ENCODE assay signal across 8 mouse cellular contexts in genomic region chr19:3980309-3980708, GRCm38 (mm10). TPM values are rescaled to one million over a fixed set of nuclear protein-coding genes. Genes with fewer than 3 reads are reported as not detected.
DNase-seq lines count a peak whose midpoint lies in the region; ATAC-seq and TF ChIP-seq lines count a peak whose summit lies in the region.

No protein-coding gene starts in this region.

- H3K36me3 ChIP-seq in ES-E14 (ENCODE audit: control insufficient read depth, insufficient read depth, low read length, poor library complexity, severe bottlenecking), result no peaks in the 10 kb centered on the region
- H3K36me3 ChIP-seq in forebrain, embryonic 12.5 days (replicated peaks), result no peaks in the 10 kb centered on the region
- no peaks in the 10 kb centered on the region for H3K36me3 ChIP-seq in hindbrain, embryonic 11.5 days (ENCODE audit: control insufficient read depth, insufficient read depth, low read length)

- TF ChIP-seq CTCF in lung, adult 2 months (IDR thresholded peaks at IDR 0.05; ENCODE audit: insufficient read depth, low read length), result peak; percentile 64

- no peak overlapping the region for H3K4me3 ChIP-seq in ES-E14 (ENCODE audit: insufficient read depth in 1 of 2, low read depth in 1 of 2, low read length in 2 of 2, poor library complexity in 1 of 2, severe bottlenecking in 1 of 2)
- H3K4me3 ChIP-seq in forebrain, embryonic 12.5 days (replicated peaks), result no peak overlapping the region
- no peak overlapping the region for H3K4me3 ChIP-seq in hindbrain, embryonic 11.5 days (ENCODE audit: low read depth, low read length)
- H3K4me3 ChIP-seq in lung, adult 2 months (replicated peaks; ENCODE audit: extremely low read depth, low read depth, low read length), result no peak overlapping the region

- in situ Hi-C loops in ES-E14 (cut with MboI; ENCODE audit: low sequenced_read_pairs in 2 of 2, unreplicated experiment in 2 of 2), result no loop called here

- peaks cover 0 to 8% of the 10 kb centered on the region in 2 experiments; a peak in 2 of 4 replicates for H3K4me1 ChIP-seq in ES-E14 (ENCODE audit: control insufficient read depth in 2 of 2, insufficient read depth in 2 of 2, low read length in 2 of 2, poor library complexity in 1 of 2)
- peaks cover 14% of the 10 kb centered on the region for H3K4me1 ChIP-seq in forebrain, embryonic 12.5 days
- peaks cover 10% of the 10 kb centered on the region for H3K4me1 ChIP-seq in hindbrain, embryonic 11.5 days (replicated peaks; ENCODE audit: control insufficient read depth, insufficient read depth, low read length)
- peaks cover 3% of the 10 kb centered on the region for H3K4me1 ChIP-seq in lung, adult 2 months (ENCODE audit: control insufficient read depth, insufficient read depth, low read length)

- DNase-seq in ES-E14 (ENCODE audit: low read depth, low spot score), result peak; percentile 80
- peak; percentile 91 for DNase-seq in c-Kit-positive CD71-negative TER-119-negative erythroid progenitor cells, embryonic 14.5 days (ENCODE audit: low read depth)
- DNase-seq in hindbrain, embryonic 11.5 days (ENCODE audit: low spot score), result peak; percentile 88
- DNase-seq in layer of hippocampus, adult 8-10 months (ENCODE audit: low spot score in 2 of 2), result peak; percentile 66 to 79
- peak; percentile 69 for DNase-seq in lung, adult 2 months
- peak; percentile 84 for DNase-seq in testis, postnatal 10 days (ENCODE audit: low spot score)

- H3K27ac ChIP-seq in ES-E14 (ENCODE audit: insufficient read depth, low read depth, low read length, poor library complexity, severe bottlenecking), result no peak overlapping the region
- H3K27ac ChIP-seq in forebrain, embryonic 12.5 days, result no peak overlapping the region
- no peak overlapping the region for H3K27ac ChIP-seq in hindbrain, embryonic 11.5 days (ENCODE audit: low read depth, low read length)

- no peaks in the 10 kb centered on the region for H3K27me3 ChIP-seq in forebrain, embryonic 12.5 days
- no peaks in the 10 kb centered on the region for H3K27me3 ChIP-seq in hindbrain, embryonic 11.5 days (ENCODE audit: control insufficient read depth, insufficient read depth, low read length)

- peak; percentile 68 for ATAC-seq in forebrain, embryonic 12.5 days (ENCODE audit: low FRiP score)
- ATAC-seq in hindbrain, embryonic 11.5 days (ENCODE audit: low FRiP score), result peak; percentile 51
- ATAC-seq in neutrophil, adult 5-6 weeks (ENCODE audit: extremely low read depth, insufficient number of reproducible peaks, low FRiP score, poor library complexity, severe bottlenecking), result peak; percentile 68

- H3K9me3 ChIP-seq in ES-E14 (ENCODE audit: control insufficient read depth, insufficient read depth, low read depth, low read length), result no peaks in the 10 kb centered on the region
- no peaks in the 10 kb centered on the region for H3K9me3 ChIP-seq in forebrain, embryonic 12.5 days
- H3K9me3 ChIP-seq in hindbrain, embryonic 11.5 days (ENCODE audit: control insufficient read depth, low read length), result no peaks in the 10 kb centered on the region

- no peak for TF ChIP-seq POLR2A in lung, adult 2 months (IDR thresholded peaks at IDR 0.05; ENCODE audit: borderline replicate concordance, extremely low read depth, low read depth, low read length)

- no peak overlapping the region for H3K9ac ChIP-seq in ES-E14 (ENCODE audit: insufficient read depth, low read depth, low read length, poor library complexity, severe bottlenecking)
- H3K9ac ChIP-seq in forebrain, embryonic 12.5 days, result no peak overlapping the region
- H3K9ac ChIP-seq in hindbrain, embryonic 11.5 days (ENCODE audit: low read depth, low read length), result no peak overlapping the region

- H3K4me2 ChIP-seq in forebrain, embryonic 12.5 days, result no peak overlapping the region
- H3K4me2 ChIP-seq in hindbrain, embryonic 11.5 days (replicated peaks; ENCODE audit: low read depth, low read length), result no peak overlapping the region

- 16% methylated on average over 4 of the region's 4 CpGs for WGBS in forebrain, embryonic 12.5 days
- 18% methylated on average over 4 of the region's 4 CpGs for WGBS in hindbrain, embryonic 11.5 days
- WGBS in lung, adult 2 months, result 7% methylated on average over 4 of the region's 4 CpGs

TF ChIP-seq in ES-E14, 5 proteins besides CTCF, POLR2A, EP300 and RAD21:
- TF ChIP-seq ZNF384 (IDR thresholded peaks at IDR 0.05; ENCODE audit: low read depth, low read length), result no peak
- TF ChIP-seq CHD2 (IDR thresholded peaks at IDR 0.05; ENCODE audit: low read depth, low read length), result no peak
- TF ChIP-seq HCFC1 (IDR thresholded peaks at IDR 0.05; ENCODE audit: borderline replicate concordance, insufficient read depth, low read length), result no peak
- TF ChIP-seq ZC3H11A (IDR thresholded peaks at IDR 0.05; ENCODE audit: borderline replicate concordance, low read depth, low read length), result no peak
- TF ChIP-seq MAFK (IDR thresholded peaks at IDR 0.05; ENCODE audit: insufficient read depth, low read depth, low read length), result no peak
TF ChIP-seq in ES-E14: peak in this region for 0.

RNA-seq across cellular contexts. Expression of gene Acy3, which starts 6.1 kb away (rescaled TPM):
- total RNA-seq in ES-E14 (2012; rRNA removed), result 2.1 and 2.4 TPM in 2 replicates
- polyA plus RNA-seq in forebrain, embryonic 12.5 days (2016; fragmentation: Nextera tagmentation; extraction: Ambion mirVana), result 0.58 and 1.4 TPM in 2 replicates
- polyA plus RNA-seq in hindbrain, embryonic 11.5 days (2014; fragmentation: Nextera tagmentation; extraction: Ambion mirVana), result 2.5 and 2.8 TPM in 2 replicates
- 1 to 10 TPM; 1.5 to 2.7 (median 1.7) TPM for total RNA-seq in layer of hippocampus, adult 8-10 months (2022)
- polyA plus RNA-seq in lung, adult 2 months (2012; rRNA removed), result 27.7 and 29.8 TPM in 2 replicates
- total RNA-seq in neutrophil, adult 5-6 weeks (2017), result not detected in 2 replicates

RNA-seq across cellular contexts. Expression of gene Aldh3b2, which starts 8.2 kb away (rescaled TPM):
- 0.21 and 0.62 TPM in 2 replicates for total RNA-seq in ES-E14 (2012; rRNA removed)
- 0.26 and 0.70 TPM in 2 replicates for polyA plus RNA-seq in forebrain, embryonic 12.5 days (2016; fragmentation: Nextera tagmentation; extraction: Ambion mirVana)
- 1.5 and 2.3 TPM in 2 replicates for polyA plus RNA-seq in hindbrain, embryonic 11.5 days (2014; fragmentation: Nextera tagmentation; extraction: Ambion mirVana)
- total RNA-seq in layer of hippocampus, adult 8-10 months (2022), result 1 to 10 TPM in 2 of 4 experiments, under 1 TPM in 2; 0.47 to 1.3 (median 0.90) TPM
- polyA plus RNA-seq in lung, adult 2 months (2012; rRNA removed), result 2.0 and 21.7 TPM in 2 replicates
- 0.25 TPM in 1 of 2 replicates, not detected in the other for total RNA-seq in neutrophil, adult 5-6 weeks (2017)

RNA-seq across cellular contexts. Expression of gene Tbx10, which starts 12.2 kb away (rescaled TPM):
- total RNA-seq in ES-E14 (2012; rRNA removed), result not detected in 2 replicates
- polyA plus RNA-seq in forebrain, embryonic 12.5 days (2016; fragmentation: Nextera tagmentation; extraction: Ambion mirVana), result not detected in 2 replicates
- polyA plus RNA-seq in hindbrain, embryonic 11.5 days (2014; fragmentation: Nextera tagmentation; extraction: Ambion mirVana), result 0.70 and 2.3 TPM in 2 replicates
- total RNA-seq in layer of hippocampus, adult 8-10 months (2022), result not detected
- 0.06 TPM in 1 of 2 replicates, not detected in the other for polyA plus RNA-seq in lung, adult 2 months (2012; rRNA removed)
- not detected in 2 replicates for total RNA-seq in neutrophil, adult 5-6 weeks (2017)

RNA-seq across cellular contexts. Expression of gene Nudt8, which starts 20.1 kb away (rescaled TPM):
- total RNA-seq in ES-E14 (2012; rRNA removed), result 22.4 and 27.2 TPM in 2 replicates
- 19.3 and 20.8 TPM in 2 replicates for polyA plus RNA-seq in forebrain, embryonic 12.5 days (2016; fragmentation: Nextera tagmentation; extraction: Ambion mirVana)
- 14.6 and 19.5 TPM in 2 replicates for polyA plus RNA-seq in hindbrain, embryonic 11.5 days (2014; fragmentation: Nextera tagmentation; extraction: Ambion mirVana)
- 1 to 10 TPM; 7.7 to 9.4 (median 8.7) TPM for total RNA-seq in layer of hippocampus, adult 8-10 months (2022)
- 7.6 and 13.3 TPM in 2 replicates for polyA plus RNA-seq in lung, adult 2 months (2012; rRNA removed)
- total RNA-seq in neutrophil, adult 5-6 weeks (2017), result 7.0 and 15.5 TPM in 2 replicates

RNA-seq across cellular contexts. Expression of gene Gm49405, which starts 20.1 kb away (rescaled TPM):
- total RNA-seq in ES-E14 (2012; rRNA removed), result 1.9 and 4.0 TPM in 2 replicates
- polyA plus RNA-seq in forebrain, embryonic 12.5 days (2016; fragmentation: Nextera tagmentation; extraction: Ambion mirVana), result 4.1 and 4.3 TPM in 2 replicates
- polyA plus RNA-seq in hindbrain, embryonic 11.5 days (2014; fragmentation: Nextera tagmentation; extraction: Ambion mirVana), result 1.5 and 1.6 TPM in 2 replicates
- total RNA-seq in layer of hippocampus, adult 8-10 months (2022), result 1 to 10 TPM in 3 of 4 experiments, under 1 TPM in 1; 0.86 to 2.4 (median 1.7) TPM
- polyA plus RNA-seq in lung, adult 2 months (2012; rRNA removed), result 1.7 and 1.8 TPM in 2 replicates
- 6.2 and 7.5 TPM in 2 replicates for total RNA-seq in neutrophil, adult 5-6 weeks (2017)
